Mouse (Mus musculus) lung, embryonic 15.5 days (tissue): ENCODE measurements around the gene Mettl24. TPM values are rescaled to one million over a fixed set of nuclear protein-coding genes. Genes with fewer than 3 reads are reported as not detected.
"Not testable (repeated sequence)": the region's sequence is repeated elsewhere in the genome, so short reads cannot be mapped to it uniquely, and the experiment has no call there.

Experiments used
- ATAC-seq: fragments of 200-750 bp; cut with Nextera tagmentation; 2 replicates; pipeline ENCODE4 v1.8.0; 2017; ENCODE audit warnings: moderate number of reproducible peaks, borderline replicate concordance; ENCODE audit not compliant: low FRiP score, low TSS enrichment; ENCODE audit errors: extremely low read depth
- H3K27ac ChIP-seq: fragments of 300-500 bp; sonication (generic); 2 replicates; pipeline ENCODE4 v1.5.1; 2015; ENCODE audit warnings: moderate library complexity, mild to moderate bottlenecking, inconsistent platforms
- H3K27me3 ChIP-seq: fragments of 300-500 bp; sonication (generic); 2 replicates; pipeline ENCODE4 v1.6.1; 2015; ENCODE audit warnings: inconsistent platforms
- H3K36me3 ChIP-seq: fragments of 300-500 bp; sonication (generic); 2 replicates; pipeline ENCODE4 v1.6.1; 2015; ENCODE audit warnings: inconsistent platforms
- H3K4me1 ChIP-seq: fragments of 300-500 bp; sonication (generic); 2 replicates; pipeline ENCODE4 v1.6.1; 2015; ENCODE audit warnings: inconsistent platforms
- H3K4me2 ChIP-seq: fragments of 300-500 bp; sonication (generic); 2 replicates; pipeline ENCODE4 v1.6.1; 2015; ENCODE audit warnings: inconsistent platforms, mild to moderate bottlenecking, moderate library complexity
- H3K4me3 ChIP-seq: fragments of 300-500 bp; sonication (generic); 2 replicates; pipeline ENCODE4 v1.5.1; 2015; ENCODE audit warnings: mild to moderate bottlenecking, inconsistent platforms
- H3K9ac ChIP-seq: fragments of 300-500 bp; sonication (generic); 2 replicates; pipeline ENCODE4 v1.6.1; 2015; ENCODE audit warnings: inconsistent platforms
- H3K9me3 ChIP-seq: fragments of 300-500 bp; sonication (generic); 2 replicates; pipeline ENCODE4 v1.6.1; 2016; ENCODE audit warnings: inconsistent platforms
- WGBS: fragments of 180-500 bp; shearing (Covaris S2); methylation state at CpG from one replicate; pipeline ENCODE4 v1.1.7; 2015; 5-methylcytosine and 5-hydroxymethylcytosine counted together
- polyA plus RNA-seq: library from polyadenylated mRNA; unstranded; fragments of >200 nt; fragmentation: Nextera tagmentation; extraction: Ambion mirVana; gene quantifications from 2 replicates; pipeline ENCODE4 v1.2.1, GENCODE M21; 2015

The Mettl24 gene
- polyA plus RNA-seq, 1 experiment from 2014 or later, result 4.3 TPM

GRCm38 (mm10) chr10:40750293-40751047 is 67.4 kb downstream of the Mettl24 start:
- H3K9me3 ChIP-seq, result no peaks in the 10 kb centered on the region
- H3K4me2 ChIP-seq, result no peak overlapping the region
- H3K27ac ChIP-seq, result no peak overlapping the region
- ATAC-seq, result no peak
- 38% methylated on average over 10 of the region's 10 CpGs for WGBS
- no peak overlapping the region for H3K9ac ChIP-seq
- H3K36me3 ChIP-seq, result no peaks in the 10 kb centered on the region
- no peaks in the 10 kb centered on the region for H3K4me1 ChIP-seq
- no peaks in the 10 kb centered on the region for H3K27me3 ChIP-seq
- no peak overlapping the region for H3K4me3 ChIP-seq

GRCm38 (mm10) chr10:40751157-40751556 is 68.1 kb downstream of the Mettl24 start:
- Histone ChIP-seq H3K9ac (no peak overlapping the region), H3K36me3 (no peaks in the 10 kb centered on the region), H3K9me3 (no peaks in the 10 kb centered on the region), H3K27ac (no peak overlapping the region), H3K4me3 (no peak overlapping the region), H3K4me2 (no peak overlapping the region), H3K4me1 (no peaks in the 10 kb centered on the region), H3K27me3 (no peaks in the 10 kb centered on the region)
- no peak for ATAC-seq
- 65% methylated on average over 13 of the region's 13 CpGs for WGBS

DNA sequence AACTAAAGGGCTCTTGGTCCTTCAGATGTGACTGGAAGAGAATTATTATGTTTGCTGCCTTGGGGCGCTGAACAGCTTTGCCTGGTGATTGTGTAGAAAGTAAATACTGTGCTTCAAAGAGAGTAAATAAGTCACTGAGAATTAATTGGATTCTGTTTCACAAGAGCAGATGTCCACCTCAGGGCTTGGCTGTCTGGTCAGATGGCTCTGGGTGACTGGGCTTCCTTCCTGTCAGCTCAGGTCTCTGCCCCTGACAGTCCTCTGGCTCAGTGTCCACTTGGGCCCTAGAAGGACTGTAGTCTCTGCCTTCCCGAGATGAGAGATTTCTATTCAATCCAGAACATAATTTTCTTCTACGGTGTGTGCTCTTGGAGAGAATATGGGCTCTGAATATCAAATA is 70.0 kb downstream of the Mettl24 start:
- H3K4me1 ChIP-seq, result no peaks in the 10 kb centered on the region
- H3K9me3 ChIP-seq, result no peaks in the 10 kb centered on the region
- no peak overlapping the region for H3K9ac ChIP-seq
- H3K27ac ChIP-seq, result no peak overlapping the region
- H3K36me3 ChIP-seq, result no peaks in the 10 kb centered on the region
- no peaks in the 10 kb centered on the region for H3K27me3 ChIP-seq
- no peak overlapping the region for H3K4me3 ChIP-seq
- no peak for ATAC-seq
- 53% methylated on average over 3 of the region's 3 CpGs for WGBS
- no peak overlapping the region for H3K4me2 ChIP-seq

DNA sequence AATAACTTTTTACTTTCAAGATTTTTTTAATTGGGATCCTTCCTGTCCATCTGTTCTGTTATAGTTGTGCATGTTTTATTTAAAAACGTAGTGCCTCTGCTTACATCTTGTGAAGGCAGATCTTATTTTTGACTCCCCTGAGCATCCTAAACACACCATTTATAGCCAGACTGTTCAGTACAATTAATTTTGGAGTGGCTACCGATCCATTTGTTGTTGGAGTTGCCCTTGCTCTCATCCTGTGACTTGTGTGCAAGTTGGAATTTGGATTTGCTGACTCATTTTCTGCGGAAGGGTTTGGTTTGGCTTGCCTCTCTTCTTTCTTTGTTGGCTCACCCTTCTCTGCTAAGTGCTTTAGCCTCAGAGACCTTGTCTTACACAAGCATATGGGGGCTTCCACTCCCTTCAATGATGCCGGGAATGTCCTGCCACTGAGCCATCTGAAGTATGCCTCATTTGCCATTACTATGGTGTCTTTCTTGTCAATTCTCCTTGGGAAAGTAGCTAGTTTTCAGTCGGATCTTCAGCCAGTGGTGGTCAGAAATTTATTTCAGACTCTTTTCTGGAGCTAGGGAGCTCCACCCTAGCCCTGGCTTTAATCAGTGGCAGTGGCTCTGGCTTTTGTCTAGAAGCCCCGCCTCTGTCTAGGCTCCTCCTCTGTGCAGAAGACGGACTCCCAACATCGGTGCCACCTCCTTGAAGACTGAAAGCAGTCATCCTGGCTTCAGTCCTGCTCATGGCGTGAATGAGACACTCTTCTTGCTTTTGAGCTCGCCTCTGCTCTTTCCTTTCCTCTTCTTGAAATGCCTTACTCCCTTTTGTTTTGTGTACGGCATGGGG is 75.3 kb downstream of the Mettl24 start:
- Histone ChIP-seq H3K9me3 (no peaks in the 10 kb centered on the region), H3K4me2 (no peak overlapping the region), H3K27me3 (no peaks in the 10 kb centered on the region), H3K27ac (no peak overlapping the region), H3K4me1 (no peaks in the 10 kb centered on the region), H3K4me3 (no peak overlapping the region), H3K9ac (no peak overlapping the region), H3K36me3 (no peaks in the 10 kb centered on the region)
- ATAC-seq, result no peak
- WGBS, result 75% methylated on average over 11 of the region's 11 CpGs

DNA sequence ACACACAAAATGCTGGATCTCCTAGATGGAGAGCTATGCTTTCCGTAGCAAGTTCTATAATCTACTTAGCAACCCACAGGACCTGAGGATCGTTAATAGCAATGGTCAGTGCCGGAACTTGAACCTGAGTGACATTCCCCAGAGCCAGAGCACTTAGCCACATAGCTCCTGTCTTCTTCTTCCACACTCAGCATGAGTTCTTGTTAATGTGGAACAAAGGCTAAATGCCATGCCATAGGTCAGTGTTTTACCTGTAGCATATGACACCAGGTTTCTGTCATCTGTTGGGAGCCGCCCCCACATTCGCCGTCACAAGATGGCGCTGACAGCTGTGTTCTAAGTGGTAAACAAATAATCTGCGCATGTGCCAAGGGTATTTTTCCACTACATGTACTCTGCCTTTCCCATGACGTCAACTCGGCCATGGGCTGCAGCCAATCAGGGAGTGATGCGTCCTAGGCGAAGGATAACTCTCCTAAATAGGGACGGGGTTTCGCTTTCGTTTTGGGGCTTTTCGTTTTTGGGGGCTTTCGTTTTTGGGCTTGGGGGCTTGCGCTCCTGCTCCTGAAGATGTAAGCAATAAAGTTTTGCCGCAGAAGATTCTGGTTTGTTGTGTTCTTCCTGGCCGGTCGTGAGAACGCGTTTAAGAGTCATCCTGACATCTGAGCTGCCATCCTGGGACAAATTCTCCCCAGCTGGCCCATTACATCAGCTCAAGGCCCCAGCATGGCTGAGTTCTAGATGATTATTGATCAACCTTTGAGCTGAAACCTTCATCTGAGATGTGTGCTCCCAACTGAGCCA is 76.5 kb downstream of the Mettl24 start:
- H3K36me3 ChIP-seq, H3K27ac ChIP-seq, H3K9me3 ChIP-seq, H3K4me3 ChIP-seq, H3K27me3 ChIP-seq, H3K4me1 ChIP-seq, H3K4me2 ChIP-seq, ATAC-seq, H3K9ac ChIP-seq: not testable (repeated sequence)
- WGBS, result 95% methylated on average over 22 of the region's 23 CpGs

GRCm38 (mm10) chr10:40760195-40761009 is 77.3 kb downstream of the Mettl24 start:
- H3K27ac ChIP-seq, result no peak overlapping the region
- no peaks in the 10 kb centered on the region for H3K9me3 ChIP-seq
- no peaks in the 10 kb centered on the region for H3K27me3 ChIP-seq
- H3K36me3 ChIP-seq, result no peaks in the 10 kb centered on the region
- ATAC-seq, result no peak
- WGBS, result 85% methylated on average over 9 of the region's 9 CpGs
- H3K4me2 ChIP-seq, result no peak overlapping the region
- no peaks in the 10 kb centered on the region for H3K4me1 ChIP-seq
- H3K9ac ChIP-seq, result no peak overlapping the region
- H3K4me3 ChIP-seq, result no peak overlapping the region

GRCm38 (mm10) chr10:40761010-40761752 is 78.1 kb downstream of the Mettl24 start:
- ATAC-seq, result no peak
- H3K27me3 ChIP-seq, result no peaks in the 10 kb centered on the region
- H3K4me3 ChIP-seq, result no peak overlapping the region
- H3K4me2 ChIP-seq, result no peak overlapping the region
- H3K9ac ChIP-seq, result no peak overlapping the region
- no peak overlapping the region for H3K27ac ChIP-seq
- no peaks in the 10 kb centered on the region for H3K4me1 ChIP-seq
- no peaks in the 10 kb centered on the region for H3K36me3 ChIP-seq
- 68% methylated on average over 9 of the region's 9 CpGs for WGBS
- H3K9me3 ChIP-seq, result no peaks in the 10 kb centered on the region

- no peak overlapping the region for H3K27ac ChIP-seq
- H3K4me2 ChIP-seq, result no peak overlapping the region
- H3K36me3 ChIP-seq, result no peaks in the 10 kb centered on the region
- H3K9me3 ChIP-seq, result no peaks in the 10 kb centered on the region
- H3K27me3 ChIP-seq, result no peaks in the 10 kb centered on the region
- no peak for ATAC-seq
- WGBS, result 79% methylated on average over 6 of the region's 6 CpGs
- H3K4me1 ChIP-seq, result no peaks in the 10 kb centered on the region
- no peak overlapping the region for H3K9ac ChIP-seq
- no peak overlapping the region for H3K4me3 ChIP-seq
These were observed 79.5 kb downstream of the Mettl24 start for GRCm38 (mm10) chr10:40762624-40763023.

DNA sequence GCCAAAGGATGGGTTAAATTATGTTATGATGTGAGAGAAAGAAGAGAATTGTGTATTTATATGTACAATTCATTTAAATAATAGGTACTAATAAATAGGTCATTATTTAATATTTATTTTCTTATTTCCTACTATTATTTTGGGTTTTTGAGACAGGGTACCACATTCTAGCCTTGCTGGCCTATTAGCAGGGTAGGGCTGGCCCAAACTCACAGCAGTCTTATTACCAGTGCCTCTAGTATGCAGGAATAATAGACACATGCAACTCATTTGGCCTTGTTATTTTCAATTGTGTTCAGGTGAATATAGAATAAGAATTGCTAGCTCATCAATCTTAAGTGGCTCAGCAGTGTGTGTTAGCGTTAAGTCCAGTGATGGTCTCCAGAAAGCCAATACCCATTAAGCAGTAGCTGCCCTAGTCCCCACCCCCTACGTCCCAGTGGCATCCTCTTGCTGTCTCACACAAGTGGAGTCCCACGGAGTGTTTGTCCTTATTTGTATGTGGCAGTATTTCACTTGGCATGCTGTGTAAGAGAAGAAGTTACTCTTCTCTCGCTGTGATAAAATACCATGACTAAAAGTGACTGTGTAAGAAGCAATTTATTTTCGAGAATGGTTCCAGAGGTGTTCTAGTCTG is 80.1 kb downstream of the Mettl24 start:
- Histone ChIP-seq H3K9me3 (no peaks in the 10 kb centered on the region), H3K36me3 (no peaks in the 10 kb centered on the region), H3K4me1 (no peaks in the 10 kb centered on the region), H3K4me3 (no peak overlapping the region), H3K27ac (no peak overlapping the region), H3K9ac (no peak overlapping the region), H3K4me2 (no peak overlapping the region), H3K27me3 (no peaks in the 10 kb centered on the region)
- ATAC-seq, result no peak
- 77% methylated on average over 5 of the region's 5 CpGs for WGBS

- no peaks in the 10 kb centered on the region for H3K9me3 ChIP-seq
- H3K36me3 ChIP-seq, result no peaks in the 10 kb centered on the region
- no peak overlapping the region for H3K4me3 ChIP-seq
- H3K27ac ChIP-seq, result no peak overlapping the region
- WGBS, result 60% methylated on average over 4 of the region's 4 CpGs
- no peak for ATAC-seq
- H3K4me2 ChIP-seq, result no peak overlapping the region
- H3K9ac ChIP-seq, result no peak overlapping the region
- H3K4me1 ChIP-seq, result no peaks in the 10 kb centered on the region
- no peaks in the 10 kb centered on the region for H3K27me3 ChIP-seq
These were observed 89.2 kb downstream of the Mettl24 start for GRCm38 (mm10) chr10:40772266-40772665.
